Mouse (Mus musculus): ENCODE data around the gene Wdr76. TPM values are rescaled to one million over a fixed set of nuclear protein-coding genes. Genes with fewer than 3 reads are reported as not detected.
"Not testable (repeated sequence)": the region's sequence is repeated elsewhere in the genome, so short reads cannot be mapped to it uniquely, and the experiment has no call there.

Wdr76 gene
- total RNA-seq, 2 experiments from 2014 or later: 5.4 to 5.8 TPM

GRCm38 (mm10) chr2:121518106-121518505 is 11.6 kb downstream of the Wdr76 start:
- no peak for DNase-seq (ENCODE audit: low spot score in 2 of 2)

- DNase-seq (ENCODE audit: low spot score in 2 of 2): not testable (repeated sequence)
These were observed 12.2 kb downstream of the Wdr76 start for GRCm38 (mm10) chr2:121518711-121519110.

- DNase-seq (ENCODE audit: low spot score in 2 of 2): no peak
These were observed 15.5 kb downstream of the Wdr76 start for GRCm38 (mm10) chr2:121522006-121522405.

GRCm38 (mm10) chr2:121522830-121523229 is 16.3 kb downstream of the Wdr76 start:
- DNase-seq (ENCODE audit: low spot score in 2 of 2): not testable (repeated sequence)

GRCm38 (mm10) chr2:121525056-121525455 is 18.5 kb downstream of the Wdr76 start:
- DNase-seq (ENCODE audit: low spot score in 2 of 2): no peak

- no peak for DNase-seq (ENCODE audit: low spot score in 2 of 2)
These were observed 38.3 kb downstream of the Wdr76 start for GRCm38 (mm10) chr2:121544829-121545228.

- DNase-seq (ENCODE audit: low spot score in 2 of 2): no peak
These were observed 43.1 kb downstream of the Wdr76 start for GRCm38 (mm10) chr2:121549630-121550029.

GRCm38 (mm10) chr2:121551271-121551670 is 44.7 kb downstream of the Wdr76 start:
- no peak for DNase-seq (ENCODE audit: low spot score in 2 of 2)

- no peak for DNase-seq (ENCODE audit: low spot score in 2 of 2)
These were observed 56.6 kb downstream of the Wdr76 start for GRCm38 (mm10) chr2:121563117-121563516.

GRCm38 (mm10) chr2:121565911-121566310 is 59.4 kb downstream of the Wdr76 start:
- no peak for DNase-seq (ENCODE audit: low spot score in 2 of 2)

GRCm38 (mm10) chr2:121570049-121570448 is 63.5 kb downstream of the Wdr76 start:
- DNase-seq (ENCODE audit: low spot score in 2 of 2): no peak

- no peak for DNase-seq (ENCODE audit: low spot score in 2 of 2)
These were observed 64.6 kb downstream of the Wdr76 start for GRCm38 (mm10) chr2:121570999-121571655.

GRCm38 (mm10) chr2:121571780-121572179 is 65.3 kb downstream of the Wdr76 start:
- peak; percentile 67 to 81 for DNase-seq (ENCODE audit: low spot score in 2 of 2)

GRCm38 (mm10) chr2:121574066-121574630 is 67.6 kb downstream of the Wdr76 start:
- DNase-seq (ENCODE audit: low spot score in 2 of 2): no peak

GRCm38 (mm10) chr2:121575741-121576201 is 69.2 kb downstream of the Wdr76 start:
- DNase-seq (ENCODE audit: low spot score in 2 of 2): no peak

- no peak for DNase-seq (ENCODE audit: low spot score in 2 of 2)
These were observed 76.4 kb downstream of the Wdr76 start for GRCm38 (mm10) chr2:121582809-121583376.

GRCm38 (mm10) chr2:121583468-121584116 is 77.1 kb downstream of the Wdr76 start:
- no peak for DNase-seq (ENCODE audit: low spot score in 2 of 2)

GRCm38 (mm10) chr2:121584705-121585104 is 78.2 kb downstream of the Wdr76 start:
- no peak for DNase-seq (ENCODE audit: low spot score in 2 of 2)

- no peak for DNase-seq (ENCODE audit: low spot score in 2 of 2)
These were observed 81.2 kb downstream of the Wdr76 start for GRCm38 (mm10) chr2:121587523-121588308.

- DNase-seq (ENCODE audit: low spot score in 2 of 2): no peak
These were observed 81.8 kb downstream of the Wdr76 start for GRCm38 (mm10) chr2:121588309-121588694.

GRCm38 (mm10) chr2:121594131-121594530 is 87.6 kb downstream of the Wdr76 start:
- no peak for DNase-seq (ENCODE audit: low spot score in 2 of 2)

All from gastrocnemius, postnatal 4 days (tissue).